Mouse (Mus musculus): Measurements from ENCODE around the gene Unc50.

DNA sequence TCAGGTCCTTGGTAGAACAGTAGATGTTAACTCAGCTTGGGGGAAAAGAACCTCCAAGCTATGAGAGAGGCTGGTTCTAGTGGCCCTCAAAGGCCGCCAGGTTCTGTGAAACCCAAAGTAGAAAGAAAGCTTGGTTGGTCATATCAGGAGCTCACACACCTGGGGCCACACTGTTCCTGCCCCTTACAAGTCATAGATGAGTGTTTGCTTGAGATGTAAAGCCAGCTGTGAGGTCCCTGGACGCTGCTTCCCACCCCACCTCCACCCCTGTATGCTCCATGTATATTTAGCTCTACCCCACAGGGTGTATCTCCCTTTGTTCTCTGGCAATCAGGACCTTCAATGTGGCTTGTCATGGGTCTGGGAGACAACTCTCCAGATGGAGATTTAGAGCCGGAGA is 21.3 kb upstream of the Unc50 start:
- TF ChIP-seq CTCF (IDR thresholded peaks at IDR 0.05; ENCODE audit: borderline replicate concordance, insufficient read depth, low read length) (no peak), POLR2A (IDR thresholded peaks at IDR 0.05; ENCODE audit: low read depth, low read length) (no peak)

All from embryonic fibroblast, embryonic 13.5 days (primary cell).